Mouse (Mus musculus) liver, embryonic 14.5 days (tissue): ENCODE data around the gene Tex33. TPM values are rescaled to one million over a fixed set of nuclear protein-coding genes. Genes with fewer than 3 reads are reported as not detected.

Experiments used
- ATAC-seq: fragments of 200-750 bp; cut with Nextera tagmentation; 2 replicates; pipeline ENCODE4 v1.8.0; 2017; ENCODE audit warnings: moderate number of reproducible peaks, mild to moderate bottlenecking, moderate library complexity; ENCODE audit not compliant: insufficient read depth
- DNase-seq, 3 experiments: peaks; one replicate each; pipeline ENCODE4 v3.0.0-alpha.2; 2012 to 2013; ENCODE audit warnings: low read depth in 3 of 3, low spot score in 3 of 3
- H3K27ac ChIP-seq: fragments of 300-500 bp; sonication (generic); 2 replicates; pipeline ENCODE4 v1.5.1; 2014; ENCODE audit warnings: moderate library complexity, mild to moderate bottlenecking, control low read depth, inconsistent platforms
- H3K27me3 ChIP-seq: fragments of 300-500 bp; sonication (generic); 2 replicates; pipeline ENCODE4 v1.6.1; 2014; ENCODE audit warnings: mild to moderate bottlenecking, low read length, moderate library complexity; ENCODE audit not compliant: control insufficient read depth, insufficient read depth
- H3K36me3 ChIP-seq: fragments of 300-500 bp; sonication (generic); replicated peaks from 2 replicates; pipeline ENCODE4 v1.6.1; 2014; ENCODE audit warnings: low read depth; ENCODE audit not compliant: control insufficient read depth, insufficient read depth
- H3K4me1 ChIP-seq, 2 experiments: fragments of 200-500 bp in 1 of 2; fragments of 300-500 bp in 1 of 2; sonication (generic) in 1 of 2; replicated peaks; 2 replicates each; pipeline ENCODE4 v1.6.1; 2012 to 2014; ENCODE audit warnings: antibody characterized with exemption in 1 of 2, inconsistent platforms in 1 of 2, low read length in 1 of 2; ENCODE audit not compliant: control insufficient read depth in 2 of 2, insufficient read depth in 2 of 2
- H3K4me2 ChIP-seq: fragments of 300-500 bp; sonication (generic); 2 replicates; pipeline ENCODE4 v1.6.1; 2014; ENCODE audit warnings: low read depth, mild to moderate bottlenecking, control low read depth, moderate library complexity
- H3K4me3 ChIP-seq, 2 experiments: fragments of 200-500 bp in 1 of 2; fragments of 300-500 bp in 1 of 2; sonication (generic) in 1 of 2; 2 replicates each; pipeline ENCODE4 v1.5.1; 2012 to 2014; ENCODE audit warnings: low read depth in 2 of 2, low read length in 2 of 2, mild to moderate bottlenecking in 2 of 2, control low read depth in 1 of 2, inconsistent platforms in 1 of 2, moderate library complexity in 1 of 2; ENCODE audit not compliant: insufficient read depth in 1 of 2
- H3K9ac ChIP-seq: fragments of 300-500 bp; sonication (generic); replicated peaks from 2 replicates; pipeline ENCODE4 v1.6.1; 2014; ENCODE audit warnings: mild to moderate bottlenecking, control low read depth, moderate library complexity
- H3K9me3 ChIP-seq: fragments of 300-500 bp; sonication (generic); 2 replicates; pipeline ENCODE4 v1.6.1; 2016; ENCODE audit warnings: low read length, mixed read lengths; ENCODE audit not compliant: control insufficient read depth
- CTCF ChIP-seq: IDR thresholded peaks from 2 replicates; pipeline ENCODE4 v1.5.1; 2016; ENCODE audit warnings: antibody characterized with exemption, low read depth, control low read depth
- EP300 ChIP-seq: IDR thresholded peaks from 2 replicates; pipeline ENCODE4 v1.6.1; 2016; ENCODE audit warnings: antibody characterized with exemption, low read depth
- WGBS: fragments of 180-500 bp; shearing (Covaris S2); extraction: QIAGEN DNeasy Blood & Tissue Kit; methylation state at CpG from one replicate; pipeline ENCODE4 v1.1.7; 2014; ENCODE audit not compliant: insufficient replicate concordance; 5-methylcytosine and 5-hydroxymethylcytosine counted together
- polyA plus RNA-seq, 2 experiments: library from polyadenylated mRNA; depleted of rRNA in 1 of 2; stranded (reverse) in 1 of 2; unstranded in 1 of 2; fragments of >200 nt; fragmentation: Nextera tagmentation in 1 of 2; extraction: Ambion mirVana in 1 of 2; gene quantifications; 2 replicates each; pipeline versions ENCODE4 v1.2.1 to v1.2.3; 2012 to 2014

Tex33 gene
- polyA plus RNA-seq, 2 experiments: 0.08 TPM; not detected in 1

DNA sequence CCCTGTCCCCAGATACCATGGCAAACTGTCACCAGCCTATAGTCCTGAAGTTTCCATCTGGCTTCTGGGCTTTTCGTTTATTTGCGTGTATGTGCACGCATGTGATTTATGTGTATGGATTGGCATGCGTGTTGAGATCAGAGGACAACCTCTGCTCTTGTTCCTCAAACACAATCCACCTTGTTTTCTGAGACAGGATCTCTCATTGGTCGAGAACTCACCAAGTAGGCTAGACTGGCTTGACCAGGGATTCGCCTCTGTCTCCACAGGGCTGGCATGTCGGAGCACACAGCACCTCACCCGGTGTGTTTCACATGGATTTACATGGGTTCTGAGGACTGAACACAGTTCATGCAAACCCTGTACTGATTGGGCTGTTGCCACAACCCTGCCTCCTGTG lies 18.4 kb upstream of the Tex33 start:
- TF ChIP-seq CTCF: no peak
- TF ChIP-seq EP300: no peak
- DNase-seq (no peak), ATAC-seq (no peak)
- Histone ChIP-seq H3K27ac (peak overlapping the region; percentile 97), H3K4me1 (peaks cover 54 to 59% of the 10 kb centered on the region in 2 experiments), H3K27me3 (peaks cover 6% of the 10 kb centered on the region), H3K36me3 (peaks cover 15% of the 10 kb centered on the region), H3K4me2 (peak overlapping the region; percentile 69), H3K9ac (peak overlapping the region; percentile 74), H3K4me3 (no peak overlapping the region), H3K9me3 (no peaks in the 10 kb centered on the region)
- WGBS: 84% methylated on average over 8 of the region's 8 CpGs

- WGBS: 10% methylated on average over 1 of the region's 1 CpGs
- no peak for TF ChIP-seq CTCF
- no peak for TF ChIP-seq EP300
- Histone ChIP-seq H3K36me3 (peaks cover 15% of the 10 kb centered on the region), H3K4me3 (peak overlapping the region in 1 of 2 experiments; percentile 44; a peak in 2 of 4 replicates), H3K4me1 (peaks cover 58 to 63% of the 10 kb centered on the region in 2 experiments), H3K27ac (peak overlapping the region; percentile 97), H3K27me3 (peaks cover 6% of the 10 kb centered on the region), H3K9me3 (no peaks in the 10 kb centered on the region), H3K9ac (peak overlapping the region; percentile 74), H3K4me2 (peak overlapping the region; percentile 69)
- ATAC-seq (peak; percentile 45; the same call in 1 of the 2 replicates), DNase-seq (no peak)
Observed at GRCm38 (mm10) chr15:78413719-78414117, 18.0 kb upstream of the Tex33 start.

GRCm38 (mm10) chr15:78413083-78413718 lies 17.5 kb upstream of the Tex33 start:
- peak overlapping the region; percentile 25 to 44; a peak in 3 of 4 replicates for H3K4me3 ChIP-seq
- WGBS: 24% methylated on average over 14 of the region's 14 CpGs
- peak; percentile 95 for ATAC-seq
- peak overlapping the region; percentile 80 for H3K9ac ChIP-seq
- H3K9me3 ChIP-seq: no peaks in the 10 kb centered on the region
- H3K27me3 ChIP-seq: peaks cover 6% of the 10 kb centered on the region
- peak overlapping the region; percentile 69 for H3K4me2 ChIP-seq
- H3K4me1 ChIP-seq: peaks cover 63 to 68% of the 10 kb centered on the region in 2 experiments
- TF ChIP-seq CTCF: no peak
- peak; percentile 92 for TF ChIP-seq EP300
- H3K27ac ChIP-seq: peak overlapping the region; percentile 97
- H3K36me3 ChIP-seq: peaks cover 15% of the 10 kb centered on the region
- peak; percentile 89 to 91 (median 90) for DNase-seq

- DNase-seq (no peak), ATAC-seq (no peak)
- peak overlapping the region; percentile 92 for H3K4me2 ChIP-seq
- peaks cover 13% of the 10 kb centered on the region for H3K36me3 ChIP-seq
- peak overlapping the region; percentile 29 to 39; a peak in 3 of 4 replicates for H3K4me3 ChIP-seq
- TF ChIP-seq EP300 (no peak), CTCF (no peak)
- WGBS: 31% methylated on average over 12 of the region's 12 CpGs
- peak overlapping the region; percentile 43 for H3K9ac ChIP-seq
- H3K27ac ChIP-seq: peak overlapping the region; percentile 8
- no peaks in the 10 kb centered on the region for H3K9me3 ChIP-seq
- H3K27me3 ChIP-seq: peaks cover 6% of the 10 kb centered on the region
- H3K4me1 ChIP-seq: peaks cover 74 to 78% of the 10 kb centered on the region in 2 experiments
Observed at GRCm38 (mm10) chr15:78409570-78410052, 13.9 kb upstream of the Tex33 start.

DNA sequence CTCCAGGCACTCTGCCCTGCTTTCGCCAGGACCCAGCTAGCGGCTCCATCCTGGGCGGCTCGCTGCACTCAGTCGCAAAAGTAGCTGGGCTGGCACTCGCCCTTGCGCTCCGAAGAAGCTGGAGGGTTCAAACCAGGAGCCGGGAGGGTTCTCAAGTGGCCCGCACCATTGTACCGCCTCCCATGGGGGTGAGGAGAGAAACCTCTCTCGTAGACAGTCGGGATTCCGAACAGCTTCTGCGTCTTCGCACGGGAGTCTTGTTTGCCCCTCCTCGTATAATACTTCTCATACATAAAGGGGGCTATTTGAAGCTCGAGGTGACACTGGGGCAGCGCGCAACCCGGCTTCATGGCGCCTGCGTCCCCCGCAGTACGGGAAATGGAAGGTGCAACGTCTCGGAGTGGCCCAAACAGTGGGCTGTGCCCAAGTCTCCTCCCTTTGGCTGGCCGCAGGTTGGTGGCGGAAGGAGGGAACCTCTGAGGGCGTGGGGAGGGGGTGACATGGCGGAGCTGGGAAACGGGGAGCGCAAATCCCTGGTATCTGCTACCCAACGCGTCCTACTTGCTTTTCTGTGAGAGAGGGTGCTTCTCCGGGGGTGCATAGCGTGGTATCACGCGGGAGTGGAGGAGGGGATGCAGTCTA lies 10.7 kb upstream of the Tex33 start, which contains the start of gene Mpst:
Gene Mpst, plus strand, starts transcription at position 124 of the 642 bp plus-strand sequence.
- under 1% methylated on average over 40 of the region's 40 CpGs for whole genome bisulfite sequencing

More for the DNA sequence above, 10.7 kb upstream of the Tex33 start, which contains the start of gene Mpst:
- peak within 1 kb of the TSS; percentile 98 for H3K27ac ChIP-seq
- DNase-seq: peak; percentile 81 to 83 (median 83)
- H3K9me3 ChIP-seq: no peaks in the 10 kb centered on the region
- TF ChIP-seq EP300 (peak; percentile 55; the same call in 1 of the 2 replicates), CTCF (peak; percentile 20; the same call in 1 of the 2 replicates)
- H3K4me1 ChIP-seq: peaks cover 52 to 69% of the 10 kb centered on the region in 2 experiments
- peaks cover 5% of the 10 kb centered on the region; the same call in 1 of the 2 replicates for H3K36me3 ChIP-seq
- peak within 1 kb of the TSS; percentile 93 for H3K9ac ChIP-seq
- peak within 1 kb of the TSS; percentile 92 for H3K4me2 ChIP-seq
- ATAC-seq: peak; percentile 87
- peak within 1 kb of the TSS; percentile 89 to 95 for H3K4me3 ChIP-seq
- H3K27me3 ChIP-seq: peaks cover 6% of the 10 kb centered on the region
